Mouse (Mus musculus) heart, embryonic 16.5 days (tissue): Measurements from ENCODE around the gene Capn8. TPM values are rescaled to one million over a fixed set of nuclear protein-coding genes. Genes with fewer than 3 reads are reported as not detected.

ENCODE experiments used
- ATAC-seq: fragments of 200-750 bp; cut with Nextera tagmentation; replicated peaks from 2 replicates; pipeline ENCODE4 v1.8.0; 2017; ENCODE audit warnings: moderate number of reproducible peaks; ENCODE audit not compliant: insufficient read depth, low FRiP score; ENCODE audit errors: extremely low read depth
- H3K27ac ChIP-seq: fragments of 300-500 bp; sonication (generic); 2 replicates; pipeline ENCODE4 v1.5.1; 2014; ENCODE audit warnings: mild to moderate bottlenecking, low read length, control low read depth, moderate library complexity
- H3K27me3 ChIP-seq: fragments of 300-500 bp; sonication (generic); 2 replicates; pipeline ENCODE4 v1.6.1; 2014; ENCODE audit warnings: low read length, mixed read lengths; ENCODE audit not compliant: control insufficient read depth, insufficient read depth
- H3K36me3 ChIP-seq: fragments of 300-500 bp; sonication (generic); 2 replicates; pipeline ENCODE4 v1.6.1; 2014; ENCODE audit not compliant: control insufficient read depth, insufficient read depth
- H3K4me1 ChIP-seq: fragments of 300-500 bp; sonication (generic); 2 replicates; pipeline ENCODE4 v1.6.1; 2014; ENCODE audit warnings: low read length, mixed read lengths; ENCODE audit not compliant: control insufficient read depth, insufficient read depth
- H3K4me2 ChIP-seq: fragments of 300-500 bp; sonication (generic); 2 replicates; pipeline ENCODE4 v1.6.1; 2014; ENCODE audit warnings: low read depth, mild to moderate bottlenecking, control low read depth, low read length
- H3K4me3 ChIP-seq: fragments of 300-500 bp; sonication (generic); 2 replicates; pipeline ENCODE4 v1.5.1; 2014; ENCODE audit warnings: mild to moderate bottlenecking, control low read depth, low read length
- H3K9ac ChIP-seq: fragments of 300-500 bp; sonication (generic); 2 replicates; pipeline ENCODE4 v1.6.1; 2014; ENCODE audit warnings: low read length, control low read depth
- H3K9me3 ChIP-seq: fragments of 300-500 bp; sonication (generic); replicated peaks from 2 replicates; pipeline ENCODE4 v1.6.1; 2016; ENCODE audit warnings: low read length; ENCODE audit not compliant: control insufficient read depth
- WGBS: fragments of 180-500 bp; shearing (Covaris S2); extraction: QIAGEN DNeasy Blood & Tissue Kit; methylation state at CpG from one replicate; pipeline ENCODE4 v1.1.7; 2014; 5-methylcytosine and 5-hydroxymethylcytosine counted together
- polyA plus RNA-seq: library from polyadenylated mRNA; unstranded; fragments of >200 nt; fragmentation: Nextera tagmentation; extraction: Ambion mirVana; gene quantifications from 2 replicates; pipeline ENCODE4 v1.2.1, GENCODE M21; 2015

Capn8 gene
- polyA plus RNA-seq, 1 experiment from 2014 or later, result not detected

GRCm38 (mm10) chr1:182562576-182563370 is 2.0 kb upstream of the Capn8 start:
- H3K4me2 ChIP-seq, result no peak overlapping the region; the same call in 1 of the 2 replicates
- no peak overlapping the region for H3K9ac ChIP-seq
- peak; percentile 23; the same call in 1 of the 2 replicates for ATAC-seq
- no peaks in the 10 kb centered on the region; the same call in 1 of the 2 replicates for H3K4me1 ChIP-seq
- no peak overlapping the region for H3K4me3 ChIP-seq
- WGBS, result 45% methylated on average over 16 of the region's 16 CpGs
- H3K9me3 ChIP-seq, result no peaks in the 10 kb centered on the region
- H3K36me3 ChIP-seq, result no peaks in the 10 kb centered on the region
- H3K27ac ChIP-seq, result no peak overlapping the region
- no peaks in the 10 kb centered on the region for H3K27me3 ChIP-seq

- WGBS, result 71% methylated on average over 6 of the region's 6 CpGs
- Histone ChIP-seq H3K27ac (no peak overlapping the region), H3K4me3 (no peak overlapping the region), H3K4me2 (no peak overlapping the region), H3K4me1 (no peaks in the 10 kb centered on the region; the same call in 1 of the 2 replicates), H3K9ac (no peak overlapping the region), H3K36me3 (no peaks in the 10 kb centered on the region), H3K27me3 (no peaks in the 10 kb centered on the region), H3K9me3 (no peaks in the 10 kb centered on the region)
- ATAC-seq, result no peak
Measured at GRCm38 (mm10) chr1:182565351-182565835, 586 bp downstream of the Capn8 start.

- Histone ChIP-seq H3K27me3 (no peaks in the 10 kb centered on the region), H3K9me3 (no peaks in the 10 kb centered on the region), H3K36me3 (no peaks in the 10 kb centered on the region), H3K9ac (no peak overlapping the region), H3K4me3 (no peak overlapping the region), H3K4me1 (no peaks in the 10 kb centered on the region; the same call in 1 of the 2 replicates), H3K27ac (no peak overlapping the region), H3K4me2 (no peak overlapping the region)
- peak; percentile 73 for ATAC-seq
- WGBS, result 30% methylated on average over 3 of the region's 3 CpGs
Measured at GRCm38 (mm10) chr1:182571148-182571547, 6.3 kb downstream of the Capn8 start.

- H3K36me3 ChIP-seq, result no peaks in the 10 kb centered on the region
- H3K4me3 ChIP-seq, result no peak overlapping the region
- no peak overlapping the region for H3K9ac ChIP-seq
- no peak overlapping the region for H3K4me2 ChIP-seq
- WGBS, result 84% methylated on average over 11 of the region's 11 CpGs
- no peaks in the 10 kb centered on the region for H3K27me3 ChIP-seq
- H3K4me1 ChIP-seq, result no peaks in the 10 kb centered on the region; the same call in 1 of the 2 replicates
- H3K9me3 ChIP-seq, result no peaks in the 10 kb centered on the region
- H3K27ac ChIP-seq, result no peak overlapping the region
- no peak for ATAC-seq
Measured at GRCm38 (mm10) chr1:182571973-182572372, 7.2 kb downstream of the Capn8 start.

GRCm38 (mm10) chr1:182573856-182574665 is 9.3 kb downstream of the Capn8 start:
- no peaks in the 10 kb centered on the region for H3K9me3 ChIP-seq
- ATAC-seq, result no peak
- H3K4me3 ChIP-seq, result no peak overlapping the region
- no peaks in the 10 kb centered on the region; the same call in 1 of the 2 replicates for H3K4me1 ChIP-seq
- H3K4me2 ChIP-seq, result no peak overlapping the region
- WGBS, result 27% methylated on average over 8 of the region's 8 CpGs
- no peaks in the 10 kb centered on the region for H3K27me3 ChIP-seq
- H3K9ac ChIP-seq, result no peak overlapping the region
- H3K36me3 ChIP-seq, result no peaks in the 10 kb centered on the region
- H3K27ac ChIP-seq, result no peak overlapping the region

- Histone ChIP-seq H3K4me1 (no peaks in the 10 kb centered on the region; the same call in 1 of the 2 replicates), H3K27ac (no peak overlapping the region)
- WGBS, result 65% methylated on average over 4 of the region's 4 CpGs
Measured at GRCm38 (mm10) chr1:182574666-182575049, 9.9 kb downstream of the Capn8 start.

GRCm38 (mm10) chr1:182584169-182584568 is 19.4 kb downstream of the Capn8 start:
- H3K9ac ChIP-seq, result no peak overlapping the region
- no peak overlapping the region for H3K27ac ChIP-seq
- H3K27me3 ChIP-seq, result no peaks in the 10 kb centered on the region
- H3K4me3 ChIP-seq, result no peak overlapping the region
- 0 out of 2 replicates have a peak, but pooled peaks cover 2% of the 10 kb centered on the region for H3K4me1 ChIP-seq
- H3K4me2 ChIP-seq, result no peak overlapping the region
- no peaks in the 10 kb centered on the region for H3K36me3 ChIP-seq
- H3K9me3 ChIP-seq, result no peaks in the 10 kb centered on the region
- 84% methylated on average over 6 of the region's 6 CpGs for WGBS
- ATAC-seq, result no peak

More at GRCm38 (mm10) chr1:182574666-182575049, 9.9 kb downstream of the Capn8 start:
- no peaks in the 10 kb centered on the region for H3K27me3 ChIP-seq
- no peaks in the 10 kb centered on the region for H3K9me3 ChIP-seq
- no peak for ATAC-seq
- H3K4me2 ChIP-seq, result no peak overlapping the region
- no peak overlapping the region for H3K4me3 ChIP-seq
- H3K9ac ChIP-seq, result no peak overlapping the region
- H3K36me3 ChIP-seq, result no peaks in the 10 kb centered on the region

GRCm38 (mm10) chr1:182585162-182585840 is 20.5 kb downstream of the Capn8 start:
- Histone ChIP-seq H3K4me1 (0 out of 2 replicates have a peak, but pooled peaks cover 2% of the 10 kb centered on the region), H3K27me3 (no peaks in the 10 kb centered on the region), H3K27ac (no peak overlapping the region), H3K4me2 (peak overlapping the region; percentile 47), H3K36me3 (no peaks in the 10 kb centered on the region), H3K9ac (no peak overlapping the region), H3K9me3 (no peaks in the 10 kb centered on the region), H3K4me3 (peak overlapping the region; percentile 31)
- ATAC-seq, result no peak
- WGBS, result 15% methylated on average over 16 of the region's 16 CpGs
